Mouse (Mus musculus): ENCODE results near the gene Vmn1r215. TPM values are rescaled to one million over a fixed set of nuclear protein-coding genes. Genes with fewer than 3 reads are reported as not detected.

Gene Vmn1r215
- total RNA-seq (2014; rRNA removed; ENCODE audit: low replicate concordance) (not detected in 2 replicates), polyA plus RNA-seq (2015; fragmentation: Nextera tagmentation; extraction: Ambion mirVana) (not detected in 2 replicates)

GRCm38 (mm10) chr13:23067725-23068124 is at the start of gene Vmn1r215:
TSS of gene Vmn1r215 (plus strand) at chr13:23068025.
- DNase-seq (ENCODE audit: low spot score) (no peak), ATAC-seq (ENCODE audit: insufficient read depth, low read depth) (no peak)
- Histone ChIP-seq H3K4me3 (ENCODE audit: low read depth, low read length) (no peak within 1 kb of the TSS), H3K9ac (replicated peaks; ENCODE audit: low read depth, low read length) (no peak within 1 kb of the TSS), H3K9me3 (replicated peaks; ENCODE audit: control insufficient read depth, low read length) (no peaks in the 10 kb centered on the region), H3K36me3 (replicated peaks; ENCODE audit: control insufficient read depth, insufficient read depth, low read length) (no peaks in the 10 kb centered on the region), H3K27me3 (ENCODE audit: control insufficient read depth, insufficient read depth, low read length) (no peaks in the 10 kb centered on the region), H3K4me2 (ENCODE audit: low read depth, low read length) (no peak within 1 kb of the TSS), H3K4me1 (ENCODE audit: control insufficient read depth, insufficient read depth) (no peaks in the 10 kb centered on the region), H3K27ac (ENCODE audit: low read depth) (no peak within 1 kb of the TSS)
- WGBS: 62% methylated on average over 1 of the region's 1 CpGs
- TF ChIP-seq EP300 (IDR thresholded peaks at IDR 0.05; ENCODE audit: low read depth): no peak
- no peak for TF ChIP-seq CTCF (IDR thresholded peaks at IDR 0.05; ENCODE audit: low read depth)

DNA sequence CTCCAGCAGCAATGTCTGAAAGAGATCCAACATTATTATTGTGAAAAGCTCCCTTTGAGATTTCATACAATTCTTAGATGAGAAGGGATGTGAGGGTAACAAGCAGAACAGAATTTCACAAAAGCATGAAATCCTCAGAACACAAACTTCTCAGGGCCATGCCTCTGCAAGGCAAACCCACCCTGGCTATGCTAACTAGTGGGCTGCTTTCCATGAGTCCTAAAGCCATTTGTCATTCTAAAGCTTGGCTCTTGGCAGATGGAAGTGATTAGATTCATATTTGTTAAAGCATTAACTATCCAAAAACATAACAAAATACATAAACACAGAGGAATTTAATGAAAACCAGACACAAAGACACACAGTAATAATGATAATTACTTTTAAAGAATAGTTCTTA is 49.7 kb upstream of the Vmn1r215 start:
- no peak for TF ChIP-seq EP300 (IDR thresholded peaks at IDR 0.05; ENCODE audit: low read depth)
- TF ChIP-seq CTCF (IDR thresholded peaks at IDR 0.05; ENCODE audit: low read depth): no peak
- no peaks in the 10 kb centered on the region for H3K4me1 ChIP-seq (ENCODE audit: control insufficient read depth, insufficient read depth)
- no peaks in the 10 kb centered on the region for H3K36me3 ChIP-seq (replicated peaks; ENCODE audit: control insufficient read depth, insufficient read depth, low read length)
- no peaks in the 10 kb centered on the region for H3K27me3 ChIP-seq (ENCODE audit: control insufficient read depth, insufficient read depth, low read length)
- H3K4me3 ChIP-seq (ENCODE audit: low read depth, low read length): no peak overlapping the region
- H3K4me2 ChIP-seq (ENCODE audit: low read depth, low read length): no peak overlapping the region
- H3K9me3 ChIP-seq (replicated peaks; ENCODE audit: control insufficient read depth, low read length): no peaks in the 10 kb centered on the region
- no peak for ATAC-seq (ENCODE audit: insufficient read depth, low read depth)
- no peak overlapping the region for H3K27ac ChIP-seq (ENCODE audit: low read depth)
- no peak for DNase-seq (ENCODE audit: low spot score)
- H3K9ac ChIP-seq (replicated peaks; ENCODE audit: low read depth, low read length): no peak overlapping the region

DNA sequence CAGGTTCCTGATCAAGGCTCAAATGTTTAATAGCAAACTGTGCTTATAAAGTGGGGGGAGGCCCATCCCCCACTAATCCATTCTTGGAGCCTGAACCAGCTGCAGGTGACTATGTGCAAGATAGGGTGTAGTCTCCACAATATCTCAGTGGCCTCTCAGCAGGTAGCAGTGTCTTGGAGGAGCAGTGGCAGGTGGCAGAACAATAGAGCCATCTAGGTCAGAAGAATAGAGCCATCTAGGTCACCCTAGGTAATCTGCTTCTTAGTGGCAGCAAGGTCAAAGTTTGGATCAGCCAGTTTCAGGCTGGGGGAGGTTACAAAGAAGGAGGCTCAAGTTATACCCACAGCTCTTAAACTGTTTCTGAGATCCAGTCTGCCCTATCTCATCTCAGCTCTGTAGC is 43.0 kb upstream of the Vmn1r215 start:
- Histone ChIP-seq H3K9ac (replicated peaks; ENCODE audit: low read depth, low read length) (no peak overlapping the region), H3K4me2 (ENCODE audit: low read depth, low read length) (no peak overlapping the region), H3K9me3 (replicated peaks; ENCODE audit: control insufficient read depth, low read length) (no peaks in the 10 kb centered on the region), H3K36me3 (replicated peaks; ENCODE audit: control insufficient read depth, insufficient read depth, low read length) (no peaks in the 10 kb centered on the region), H3K27me3 (ENCODE audit: control insufficient read depth, insufficient read depth, low read length) (no peaks in the 10 kb centered on the region), H3K4me1 (ENCODE audit: control insufficient read depth, insufficient read depth) (no peaks in the 10 kb centered on the region), H3K4me3 (ENCODE audit: low read depth, low read length) (no peak overlapping the region), H3K27ac (ENCODE audit: low read depth) (no peak overlapping the region)
- DNase-seq (ENCODE audit: low spot score): no peak
- ATAC-seq (ENCODE audit: insufficient read depth, low read depth): no peak
- TF ChIP-seq EP300 (IDR thresholded peaks at IDR 0.05; ENCODE audit: low read depth): no peak
- no peak for TF ChIP-seq CTCF (IDR thresholded peaks at IDR 0.05; ENCODE audit: low read depth)

DNA sequence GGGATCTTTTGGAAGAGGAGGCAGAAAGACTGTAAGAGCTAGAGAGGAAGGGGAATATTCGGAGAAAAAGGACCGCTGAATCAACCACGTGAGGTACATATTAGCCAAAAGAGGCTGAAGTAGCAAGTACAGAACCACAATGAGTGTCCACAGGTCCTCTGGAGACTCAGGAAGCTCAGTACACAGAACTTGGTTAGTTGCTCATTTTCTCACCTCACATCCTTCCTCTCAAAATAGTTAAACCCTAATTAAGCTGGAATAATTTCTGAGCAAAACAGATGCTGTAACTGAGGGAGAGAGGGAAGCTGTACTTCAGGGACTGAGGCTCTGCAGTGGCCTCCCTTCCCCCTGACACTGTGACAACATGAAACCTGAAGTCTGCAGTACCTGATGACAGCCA is 37.7 kb upstream of the Vmn1r215 start, which contains the start of gene Vmn1r214:
Gene Vmn1r214 (plus strand): TSS at position 301 of the 400 bp plus-strand sequence.
- H3K27ac ChIP-seq (ENCODE audit: low read depth): no peak within 1 kb of the TSS
- H3K4me1 ChIP-seq (ENCODE audit: control insufficient read depth, insufficient read depth): no peaks in the 10 kb centered on the region
- no peaks in the 10 kb centered on the region for H3K9me3 ChIP-seq (replicated peaks; ENCODE audit: control insufficient read depth, low read length)
- DNase-seq (ENCODE audit: low spot score) (no peak), ATAC-seq (ENCODE audit: insufficient read depth, low read depth) (no peak)
- H3K36me3 ChIP-seq (replicated peaks; ENCODE audit: control insufficient read depth, insufficient read depth, low read length): no peaks in the 10 kb centered on the region
- WGBS: 67% methylated on average over 3 of the region's 3 CpGs
- H3K4me2 ChIP-seq (ENCODE audit: low read depth, low read length): no peak within 1 kb of the TSS
- H3K27me3 ChIP-seq (ENCODE audit: control insufficient read depth, insufficient read depth, low read length): no peaks in the 10 kb centered on the region
- H3K4me3 ChIP-seq (ENCODE audit: low read depth, low read length): no peak within 1 kb of the TSS
- TF ChIP-seq CTCF (IDR thresholded peaks at IDR 0.05; ENCODE audit: low read depth): no peak
- no peak for TF ChIP-seq EP300 (IDR thresholded peaks at IDR 0.05; ENCODE audit: low read depth)
- H3K9ac ChIP-seq (replicated peaks; ENCODE audit: low read depth, low read length): no peak within 1 kb of the TSS

- Histone ChIP-seq H3K4me2 (ENCODE audit: low read depth, low read length) (no peak overlapping the region), H3K9me3 (replicated peaks; ENCODE audit: control insufficient read depth, low read length) (no peaks in the 10 kb centered on the region), H3K27me3 (ENCODE audit: control insufficient read depth, insufficient read depth, low read length) (no peaks in the 10 kb centered on the region), H3K9ac (replicated peaks; ENCODE audit: low read depth, low read length) (no peak overlapping the region), H3K4me1 (ENCODE audit: control insufficient read depth, insufficient read depth) (no peaks in the 10 kb centered on the region), H3K27ac (ENCODE audit: low read depth) (no peak overlapping the region), H3K4me3 (ENCODE audit: low read depth, low read length) (no peak overlapping the region), H3K36me3 (replicated peaks; ENCODE audit: control insufficient read depth, insufficient read depth, low read length) (no peaks in the 10 kb centered on the region)
- TF ChIP-seq CTCF (IDR thresholded peaks at IDR 0.05; ENCODE audit: low read depth) (peak; percentile 20; the same call in 1 of the 2 replicates), EP300 (IDR thresholded peaks at IDR 0.05; ENCODE audit: low read depth) (no peak)
- ATAC-seq (ENCODE audit: insufficient read depth, low read depth) (no peak), DNase-seq (ENCODE audit: low spot score) (no peak)
- 43% methylated on average over 1 of the region's 1 CpGs for WGBS
These were observed 10.0 kb upstream of the Vmn1r215 start for GRCm38 (mm10) chr13:23057778-23058177.

DNA sequence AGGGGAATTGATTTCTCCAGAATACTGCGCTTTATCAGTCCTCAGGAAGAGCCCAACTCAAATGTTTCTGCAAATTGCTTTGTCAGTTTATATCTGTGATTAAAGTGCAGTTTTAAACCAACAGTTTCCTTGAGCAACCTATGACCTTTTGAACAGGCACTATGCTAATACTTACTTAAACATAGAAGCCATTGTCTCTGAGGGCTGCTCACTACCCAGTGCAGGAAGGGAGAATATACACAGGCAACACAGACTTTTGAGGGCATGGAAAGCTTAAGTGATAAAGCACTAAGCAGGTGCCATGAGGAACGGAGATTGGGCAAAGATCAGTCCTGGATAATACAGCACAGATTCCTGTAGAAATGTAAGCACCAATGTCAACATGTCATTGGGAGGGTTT is 1.5 kb downstream of the Vmn1r215 start:
- no peaks in the 10 kb centered on the region for H3K27me3 ChIP-seq (ENCODE audit: control insufficient read depth, insufficient read depth, low read length)
- H3K9ac ChIP-seq (replicated peaks; ENCODE audit: low read depth, low read length): no peak overlapping the region
- no peaks in the 10 kb centered on the region for H3K36me3 ChIP-seq (replicated peaks; ENCODE audit: control insufficient read depth, insufficient read depth, low read length)
- no peaks in the 10 kb centered on the region for H3K9me3 ChIP-seq (replicated peaks; ENCODE audit: control insufficient read depth, low read length)
- no peak overlapping the region for H3K27ac ChIP-seq (ENCODE audit: low read depth)
- 77% methylated on average over 2 of the region's 2 CpGs for whole genome bisulfite sequencing
- no peaks in the 10 kb centered on the region for H3K4me1 ChIP-seq (ENCODE audit: control insufficient read depth, insufficient read depth)
- no peak overlapping the region for H3K4me3 ChIP-seq (ENCODE audit: low read depth, low read length)
- no peak for TF ChIP-seq CTCF (IDR thresholded peaks at IDR 0.05; ENCODE audit: low read depth)
- ATAC-seq (ENCODE audit: insufficient read depth, low read depth) (no peak), DNase-seq (ENCODE audit: low spot score) (no peak)
- no peak overlapping the region for H3K4me2 ChIP-seq (ENCODE audit: low read depth, low read length)

Data from heart, postnatal 0 days (tissue).